Mouse (Mus musculus) neural tube, embryonic 14.5 days (tissue): ENCODE measurements around the gene Sarm1. TPM values are rescaled to one million over a fixed set of nuclear protein-coding genes. Genes with fewer than 3 reads are reported as not detected.
A peak's percentile ranks its signal among the peaks of the same experiment; 100 is the strongest.

Experiments used
- ATAC-seq: fragments of 200-750 bp; cut with Nextera tagmentation; 2 replicates; pipeline ENCODE4 v1.8.0; 2017; ENCODE audit warnings: low read depth, mild to moderate bottlenecking, moderate TSS enrichment, moderate library complexity
- H3K27ac ChIP-seq: fragments of 300-500 bp; sonication (generic); 2 replicates; pipeline ENCODE4 v1.5.1; 2014; ENCODE audit warnings: low read depth, mild to moderate bottlenecking, control low read depth, low read length, moderate library complexity, mixed read lengths
- H3K27me3 ChIP-seq: fragments of 300-500 bp; sonication (generic); 2 replicates; pipeline ENCODE4 v1.6.1; 2014; ENCODE audit warnings: low read length; ENCODE audit not compliant: control insufficient read depth, insufficient read depth
- H3K36me3 ChIP-seq: fragments of 300-500 bp; sonication (generic); 2 replicates; pipeline ENCODE4 v1.6.1; 2014; ENCODE audit warnings: low read length, mixed read lengths; ENCODE audit not compliant: control insufficient read depth, insufficient read depth
- H3K4me1 ChIP-seq: fragments of 300-500 bp; sonication (generic); 2 replicates; pipeline ENCODE4 v1.6.1; 2014; ENCODE audit warnings: low read length; ENCODE audit not compliant: control insufficient read depth, insufficient read depth
- H3K4me2 ChIP-seq: fragments of 300-500 bp; sonication (generic); 2 replicates; pipeline ENCODE4 v1.6.1; 2014; ENCODE audit warnings: mild to moderate bottlenecking, low read depth, low read length, control low read depth
- H3K4me3 ChIP-seq: fragments of 300-500 bp; sonication (generic); 2 replicates; pipeline ENCODE4 v1.5.1; 2014; ENCODE audit warnings: low read depth, low read length, control low read depth, mixed read lengths
- H3K9ac ChIP-seq: fragments of 300-500 bp; sonication (generic); replicated peaks from 2 replicates; pipeline ENCODE4 v1.6.1; 2014; ENCODE audit warnings: low read depth, mild to moderate bottlenecking, control low read depth, low read length, mixed read lengths
- H3K9me3 ChIP-seq: fragments of 300-500 bp; sonication (generic); 2 replicates; pipeline ENCODE4 v1.6.1; 2016; ENCODE audit warnings: low read length; ENCODE audit not compliant: control insufficient read depth
- WGBS: fragments of 180-500 bp; shearing (Covaris S2); extraction: QIAGEN DNeasy Blood & Tissue Kit; methylation state at CpG from one replicate; pipeline ENCODE4 v1.1.7; 2014; 5-methylcytosine and 5-hydroxymethylcytosine counted together
- polyA plus RNA-seq: library from polyadenylated mRNA; unstranded; fragments of >200 nt; fragmentation: Nextera tagmentation; extraction: Ambion mirVana; gene quantifications from 2 replicates; pipeline ENCODE4 v1.2.1, GENCODE M21; 2014

Sarm1 gene
- 54.3 and 56.1 TPM in 2 replicates for polyA plus RNA-seq

- H3K4me2 ChIP-seq, result peak within 1 kb of the TSS; percentile 61
- H3K4me1 ChIP-seq, result peaks cover 15% of the 10 kb centered on the region
- ATAC-seq, result peak; percentile 96
- peak within 1 kb of the TSS; percentile 82 for H3K9ac ChIP-seq
- peak within 1 kb of the TSS; percentile 86 for H3K27ac ChIP-seq
- no peaks in the 10 kb centered on the region for H3K9me3 ChIP-seq
- peak within 1 kb of the TSS; percentile 82 for H3K4me3 ChIP-seq
- no peaks in the 10 kb centered on the region for H3K36me3 ChIP-seq
- no peaks in the 10 kb centered on the region for H3K27me3 ChIP-seq
- 3% methylated on average over 36 of the region's 36 CpGs for WGBS
Measured at GRCm38 (mm10) chr11:78497544-78498522, at the start of gene Sarm1. Gene Sarm1 (minus strand): TSS chr11:78497754.

GRCm38 (mm10) chr11:78545181-78545580 is 47.6 kb upstream of the Sarm1 start:
- 83% methylated on average over 8 of the region's 8 CpGs for WGBS
- no peak overlapping the region for H3K27ac ChIP-seq
- no peaks in the 10 kb centered on the region for H3K9me3 ChIP-seq
- no peaks in the 10 kb centered on the region for H3K27me3 ChIP-seq
- H3K4me1 ChIP-seq, result peaks cover 12% of the 10 kb centered on the region
- H3K36me3 ChIP-seq, result peaks cover 13% of the 10 kb centered on the region; the same call in 1 of the 2 replicates
- H3K4me2 ChIP-seq, result no peak overlapping the region
- no peak overlapping the region for H3K4me3 ChIP-seq
- no peak overlapping the region for H3K9ac ChIP-seq
- no peak for ATAC-seq

GRCm38 (mm10) chr11:78544449-78545111 is 47.0 kb upstream of the Sarm1 start:
- H3K9ac ChIP-seq, result no peak overlapping the region
- ATAC-seq, result no peak

GRCm38 (mm10) chr11:78540358-78540757 is 42.8 kb upstream of the Sarm1 start:
- no peak overlapping the region for H3K4me3 ChIP-seq
- no peak for ATAC-seq
- H3K27ac ChIP-seq, result no peak overlapping the region
- no peaks in the 10 kb centered on the region for H3K27me3 ChIP-seq
- H3K4me1 ChIP-seq, result peaks cover 10% of the 10 kb centered on the region; the same call in 1 of the 2 replicates
- H3K4me2 ChIP-seq, result no peak overlapping the region
- no peaks in the 10 kb centered on the region for H3K9me3 ChIP-seq
- WGBS, result 87% methylated on average over 3 of the region's 3 CpGs
- H3K9ac ChIP-seq, result no peak overlapping the region
- peaks cover 18% of the 10 kb centered on the region; the same call in 1 of the 2 replicates for H3K36me3 ChIP-seq

More at GRCm38 (mm10) chr11:78544449-78545111, 47.0 kb upstream of the Sarm1 start:
- H3K27me3 ChIP-seq, result no peaks in the 10 kb centered on the region
- WGBS, result 98% methylated on average over 7 of the region's 7 CpGs
- no peak overlapping the region for H3K27ac ChIP-seq
- H3K9me3 ChIP-seq, result no peaks in the 10 kb centered on the region
- no peak overlapping the region for H3K4me2 ChIP-seq
- H3K4me1 ChIP-seq, result peaks cover 7% of the 10 kb centered on the region
- peaks cover 13% of the 10 kb centered on the region; the same call in 1 of the 2 replicates for H3K36me3 ChIP-seq
- H3K4me3 ChIP-seq, result no peak overlapping the region

- peaks cover 18% of the 10 kb centered on the region for H3K4me1 ChIP-seq
- peaks cover 13% of the 10 kb centered on the region; the same call in 1 of the 2 replicates for H3K36me3 ChIP-seq
- no peaks in the 10 kb centered on the region for H3K27me3 ChIP-seq
- peak overlapping the region; percentile 80 for H3K27ac ChIP-seq
- H3K4me2 ChIP-seq, result peak overlapping the region; percentile 75
- peak overlapping the region; percentile 72 for H3K9ac ChIP-seq
- ATAC-seq, result peak; percentile 16; the same call in 1 of the 2 replicates
- no peaks in the 10 kb centered on the region for H3K9me3 ChIP-seq
- 3% methylated on average over 14 of the region's 14 CpGs for WGBS
- peak overlapping the region; percentile 66 for H3K4me3 ChIP-seq
Measured at GRCm38 (mm10) chr11:78536690-78537084, 39.1 kb upstream of the Sarm1 start.

- WGBS, result under 1% methylated on average over 52 of the region's 52 CpGs
- Histone ChIP-seq H3K4me1 (peaks cover 18% of the 10 kb centered on the region), H3K9me3 (no peaks in the 10 kb centered on the region), H3K4me2 (peak within 1 kb of the TSS; percentile 83), H3K27me3 (no peaks in the 10 kb centered on the region), H3K36me3 (peaks cover 13% of the 10 kb centered on the region; the same call in 1 of the 2 replicates), H3K9ac (peak within 1 kb of the TSS; percentile 72), H3K27ac (peak within 1 kb of the TSS; percentile 87), H3K4me3 (peak within 1 kb of the TSS; percentile 66)
- peak; percentile 98 for ATAC-seq
Measured at GRCm38 (mm10) chr11:78536080-78536689, 38.6 kb upstream of the Sarm1 start, which contains the start of the genes Tnfaip1 and Ift20. Gene Tnfaip1 (minus strand): TSS chr11:78536332. Gene Ift20 (plus strand): TSS chr11:78536361.

GRCm38 (mm10) chr11:78535376-78536079 is 38.0 kb upstream of the Sarm1 start:
- H3K27ac ChIP-seq, result peak overlapping the region; percentile 87
- H3K4me2 ChIP-seq, result peak overlapping the region; percentile 83
- peak overlapping the region; percentile 66 for H3K4me3 ChIP-seq
- under 1% methylated on average over 23 of the region's 23 CpGs for WGBS
- H3K27me3 ChIP-seq, result no peaks in the 10 kb centered on the region
- no peaks in the 10 kb centered on the region for H3K9me3 ChIP-seq
- H3K9ac ChIP-seq, result peak overlapping the region; percentile 63
- peaks cover 7% of the 10 kb centered on the region; the same call in 1 of the 2 replicates for H3K36me3 ChIP-seq
- H3K4me1 ChIP-seq, result peaks cover 18% of the 10 kb centered on the region
- ATAC-seq, result peak; percentile 11

- H3K27me3 ChIP-seq, result no peaks in the 10 kb centered on the region
- H3K36me3 ChIP-seq, result peaks cover 4% of the 10 kb centered on the region; the same call in 1 of the 2 replicates
- ATAC-seq, result no peak
- peak overlapping the region; percentile 83 for H3K4me2 ChIP-seq
- no peaks in the 10 kb centered on the region for H3K9me3 ChIP-seq
- peak overlapping the region; percentile 66 for H3K4me3 ChIP-seq
- peaks cover 18% of the 10 kb centered on the region for H3K4me1 ChIP-seq
- no peak overlapping the region for H3K27ac ChIP-seq
- peak overlapping the region; percentile 63; the same call in 1 of the 2 replicates for H3K9ac ChIP-seq
- WGBS, result 94% methylated on average over 4 of the region's 4 CpGs
Measured at GRCm38 (mm10) chr11:78534516-78534915, 37.0 kb upstream of the Sarm1 start.
